Mouse (Mus musculus) forebrain, embryonic 16.5 days (tissue): ENCODE data around the gene Zbtb20. TPM values are rescaled to one million over a fixed set of nuclear protein-coding genes. Genes with fewer than 3 reads are reported as not detected.

ENCODE experiments used
- microRNA counts: library from miRNA; unstranded; fragments of <30 nt; microRNA quantifications from one replicate; lab custom pipeline; 2016
- microRNA-seq: library from miRNA; unstranded; fragments of <30 nt; microRNA quantifications from one replicate; pipeline ENCODE4, GENCODE M21; 2017
- polyA plus RNA-seq: library from polyadenylated mRNA; unstranded; fragments of >200 nt; fragmentation: Nextera tagmentation; extraction: Ambion mirVana; gene quantifications from 2 replicates; pipeline ENCODE4 v1.2.1, GENCODE M21; 2015

Zbtb20 gene
- polyA plus RNA-seq, 1 experiment from 2014 or later, result 126 TPM

MicroRNAs within 50 kb of the gene (microRNA counts, 519-probe panel; counts per million panel counts)
- not detected for microRNA mmu-miR-568 (lab: Ali Mortazavi, UCI)

Small RNAs within 50 kb of the gene (microRNA-seq; reads per million reads assigned to microRNA genes)
- gene Mir568, result not detected
